Mouse (Mus musculus) forebrain, embryonic 10.5 days (tissue): Measurements from ENCODE around the gene Runx2. TPM values are rescaled to one million over a fixed set of nuclear protein-coding genes. Genes with fewer than 3 reads are reported as not detected.

Source experiments
- DNase-seq: peaks from one replicate; pipeline ENCODE4 v3.0.0-alpha.2; 2017; ENCODE audit warnings: low spot score; ENCODE audit errors: extremely low spot score
- H3K27ac ChIP-seq: fragments of 300-500 bp; sonication (generic); 2 replicates; pipeline ENCODE4 v1.5.1; 2016; ENCODE audit warnings: mild to moderate bottlenecking
- H3K27me3 ChIP-seq: fragments of 300-500 bp; sonication (generic); 2 replicates; pipeline ENCODE4 v1.6.1; 2016; ENCODE audit warnings: mild to moderate bottlenecking; ENCODE audit not compliant: poor library complexity, severe bottlenecking
- H3K36me3 ChIP-seq: fragments of 300-500 bp; sonication (generic); replicated peaks from 2 replicates; pipeline ENCODE4 v1.6.1; 2016; ENCODE audit warnings: mild to moderate bottlenecking, moderate library complexity
- H3K4me1 ChIP-seq: fragments of 300-500 bp; sonication (generic); 2 replicates; pipeline ENCODE4 v1.6.1; 2016
- H3K4me3 ChIP-seq: fragments of 300-500 bp; sonication (generic); 2 replicates; pipeline ENCODE4 v1.5.1; 2016; ENCODE audit warnings: mild to moderate bottlenecking, moderate library complexity
- H3K9me3 ChIP-seq: fragments of 300-500 bp; sonication (generic); 2 replicates; pipeline ENCODE4 v1.6.1; 2016; ENCODE audit warnings: mild to moderate bottlenecking, moderate library complexity
- WGBS: fragments of 180-500 bp; shearing (Covaris S2); methylation state at CpG from one replicate; pipeline ENCODE4 v1.1.7; 2016; 5-methylcytosine and 5-hydroxymethylcytosine counted together
- polyA plus RNA-seq: library from polyadenylated mRNA; unstranded; fragments of >200 nt; fragmentation: Nextera tagmentation; extraction: Ambion mirVana; gene quantifications from 2 replicates; pipeline ENCODE4 v1.2.1, GENCODE M21; 2016

Runx2 gene
- polyA plus RNA-seq, 1 experiment from 2014 or later, result 0.30 TPM

- no peak for DNase-seq
- Histone ChIP-seq H3K9me3 (no peaks in the 10 kb centered on the region), H3K36me3 (no peaks in the 10 kb centered on the region), H3K4me1 (peaks cover 8% of the 10 kb centered on the region), H3K27me3 (peaks cover 3% of the 10 kb centered on the region; the same call in 1 of the 2 replicates), H3K4me3 (no peak overlapping the region), H3K27ac (no peak overlapping the region)
- 83% methylated on average over 8 of the region's 8 CpGs for WGBS
Observed at GRCm38 (mm10) chr17:44546801-44547200, 267.8 kb downstream of the Runx2 start.

- DNase-seq, result no peak
- no peaks in the 10 kb centered on the region for H3K9me3 ChIP-seq
- H3K36me3 ChIP-seq, result no peaks in the 10 kb centered on the region
- H3K4me1 ChIP-seq, result peaks cover 12% of the 10 kb centered on the region
- H3K4me3 ChIP-seq, result no peak overlapping the region
- peaks cover 3% of the 10 kb centered on the region; the same call in 1 of the 2 replicates for H3K27me3 ChIP-seq
- H3K27ac ChIP-seq, result no peak overlapping the region
- 55% methylated on average over 14 of the region's 14 CpGs for WGBS
Observed at GRCm38 (mm10) chr17:44545141-44545813, 269.3 kb downstream of the Runx2 start.

- 95% methylated on average over 3 of the region's 3 CpGs for WGBS
- H3K4me1 ChIP-seq, result peaks cover 12% of the 10 kb centered on the region
Observed at GRCm38 (mm10) chr17:44542706-44543105, 271.9 kb downstream of the Runx2 start.

GRCm38 (mm10) chr17:44540699-44541098, 273.9 kb downstream of the Runx2 start:
- no peak for DNase-seq

More at GRCm38 (mm10) chr17:44542706-44543105, 271.9 kb downstream of the Runx2 start:
- Histone ChIP-seq H3K36me3 (no peaks in the 10 kb centered on the region), H3K4me3 (no peak overlapping the region), H3K9me3 (no peaks in the 10 kb centered on the region), H3K27ac (no peak overlapping the region), H3K27me3 (peaks cover 3% of the 10 kb centered on the region; the same call in 1 of the 2 replicates)
- DNase-seq, result no peak

GRCm38 (mm10) chr17:44538921-44539320, 275.7 kb downstream of the Runx2 start:
- Histone ChIP-seq H3K9me3 (no peaks in the 10 kb centered on the region), H3K4me1 (peaks cover 5% of the 10 kb centered on the region; the same call in 1 of the 2 replicates), H3K27me3 (no peaks in the 10 kb centered on the region), H3K36me3 (no peaks in the 10 kb centered on the region), H3K4me3 (no peak overlapping the region), H3K27ac (no peak overlapping the region)
- no peak for DNase-seq
- 77% methylated on average over 11 of the region's 11 CpGs for WGBS

More at GRCm38 (mm10) chr17:44540699-44541098, 273.9 kb downstream of the Runx2 start:
- Histone ChIP-seq H3K9me3 (no peaks in the 10 kb centered on the region), H3K27ac (no peak overlapping the region), H3K4me3 (no peak overlapping the region), H3K27me3 (no peaks in the 10 kb centered on the region; the same call in 1 of the 2 replicates), H3K36me3 (no peaks in the 10 kb centered on the region), H3K4me1 (peaks cover 11% of the 10 kb centered on the region)
- 58% methylated on average over 5 of the region's 5 CpGs for WGBS

- 83% methylated on average over 6 of the region's 6 CpGs for WGBS
- Histone ChIP-seq H3K27me3 (no peaks in the 10 kb centered on the region), H3K4me1 (0 out of 2 replicates have a peak, but pooled peaks cover 7% of the 10 kb centered on the region), H3K27ac (no peak overlapping the region), H3K36me3 (no peaks in the 10 kb centered on the region), H3K9me3 (no peaks in the 10 kb centered on the region), H3K4me3 (no peak overlapping the region)
- DNase-seq, result no peak
Observed at GRCm38 (mm10) chr17:44530000-44530399, 284.6 kb downstream of the Runx2 start.

GRCm38 (mm10) chr17:44528617-44529016, 286.0 kb downstream of the Runx2 start:
- WGBS, result 55% methylated on average over 4 of the region's 4 CpGs
- no peaks in the 10 kb centered on the region for H3K36me3 ChIP-seq
- H3K4me1 ChIP-seq, result 0 out of 2 replicates have a peak, but pooled peaks cover 7% of the 10 kb centered on the region
- no peaks in the 10 kb centered on the region for H3K27me3 ChIP-seq
- no peak overlapping the region for H3K27ac ChIP-seq
- no peaks in the 10 kb centered on the region for H3K9me3 ChIP-seq
- DNase-seq, result no peak
- no peak overlapping the region for H3K4me3 ChIP-seq

GRCm38 (mm10) chr17:44524146-44524545, 290.5 kb downstream of the Runx2 start:
- H3K27ac ChIP-seq, result no peak overlapping the region
- no peaks in the 10 kb centered on the region for H3K9me3 ChIP-seq
- 65% methylated on average over 1 of the region's 1 CpGs for WGBS
- H3K4me1 ChIP-seq, result 0 out of 2 replicates have a peak, but pooled peaks cover 7% of the 10 kb centered on the region
- DNase-seq, result no peak
- H3K4me3 ChIP-seq, result no peak overlapping the region
- H3K36me3 ChIP-seq, result no peaks in the 10 kb centered on the region
- no peaks in the 10 kb centered on the region for H3K27me3 ChIP-seq

GRCm38 (mm10) chr17:44522906-44523305, 291.7 kb downstream of the Runx2 start:
- Histone ChIP-seq H3K4me3 (no peak overlapping the region), H3K27ac (no peak overlapping the region), H3K9me3 (no peaks in the 10 kb centered on the region), H3K27me3 (no peaks in the 10 kb centered on the region), H3K4me1 (no peaks in the 10 kb centered on the region), H3K36me3 (no peaks in the 10 kb centered on the region)
- no peak for DNase-seq
- 92% methylated on average over 5 of the region's 5 CpGs for WGBS

- Histone ChIP-seq H3K4me1 (no peaks in the 10 kb centered on the region), H3K27me3 (no peaks in the 10 kb centered on the region), H3K36me3 (no peaks in the 10 kb centered on the region), H3K9me3 (no peaks in the 10 kb centered on the region), H3K4me3 (no peak overlapping the region), H3K27ac (no peak overlapping the region)
- no peak for DNase-seq
- 80% methylated on average over 11 of the region's 11 CpGs for WGBS
Observed at GRCm38 (mm10) chr17:44520122-44521075, 294.2 kb downstream of the Runx2 start.

- 79% methylated on average over 3 of the region's 3 CpGs for WGBS
- H3K4me3 ChIP-seq, result no peak overlapping the region
- no peaks in the 10 kb centered on the region for H3K9me3 ChIP-seq
- no peaks in the 10 kb centered on the region for H3K36me3 ChIP-seq
- no peak overlapping the region for H3K27ac ChIP-seq
- no peaks in the 10 kb centered on the region for H3K4me1 ChIP-seq
- no peak for DNase-seq
- H3K27me3 ChIP-seq, result no peaks in the 10 kb centered on the region
Observed at GRCm38 (mm10) chr17:44519356-44519755, 295.2 kb downstream of the Runx2 start.

GRCm38 (mm10) chr17:44518156-44518555, 296.4 kb downstream of the Runx2 start:
- H3K4me1 ChIP-seq, result no peaks in the 10 kb centered on the region
- no peak overlapping the region for H3K4me3 ChIP-seq
- no peaks in the 10 kb centered on the region for H3K36me3 ChIP-seq
- 92% methylated on average over 6 of the region's 6 CpGs for WGBS
- H3K9me3 ChIP-seq, result no peaks in the 10 kb centered on the region
- H3K27me3 ChIP-seq, result no peaks in the 10 kb centered on the region
- H3K27ac ChIP-seq, result no peak overlapping the region
- DNase-seq, result no peak
